Mouse (Mus musculus): ENCODE data around the gene Olfr221. TPM values are rescaled to one million over a fixed set of nuclear protein-coding genes. Genes with fewer than 3 reads are reported as not detected.
A peak's percentile ranks its signal among the peaks of the same experiment; 100 is the strongest.

The Olfr221 gene
- polyA plus RNA-seq, 1 experiment from 2014 or later: not detected

GRCm38 (mm10) chr14:52016625-52017405 is 25.4 kb downstream of the Olfr221 start:
- H3K27me3 ChIP-seq (ENCODE audit: insufficient read depth, low read length): no peaks in the 10 kb centered on the region
- H3K9ac ChIP-seq (replicated peaks): no peak overlapping the region
- DNase-seq (no peak), ATAC-seq (no peak)
- no peak overlapping the region for H3K4me3 ChIP-seq (ENCODE audit: low read depth, low read length)
- 80% methylated on average over 13 of the region's 13 CpGs for WGBS (ENCODE audit: insufficient replicate concordance)
- no peak for TF ChIP-seq CTCF (IDR thresholded peaks at IDR 0.05; ENCODE audit: low read depth)
- TF ChIP-seq EP300 (IDR thresholded peaks at IDR 0.05; ENCODE audit: low read depth): no peak
- no peaks in the 10 kb centered on the region for H3K9me3 ChIP-seq (ENCODE audit: low read length)
- peaks cover 35% of the 10 kb centered on the region for H3K4me1 ChIP-seq (ENCODE audit: insufficient read depth)
- no peak overlapping the region for H3K27ac ChIP-seq (ENCODE audit: low read depth)
- 0 out of 2 replicates have a peak, but pooled peaks cover 4% of the 10 kb centered on the region for H3K36me3 ChIP-seq (replicated peaks; ENCODE audit: insufficient read depth, low read length)
- no peak overlapping the region for H3K4me2 ChIP-seq (ENCODE audit: low read depth, low read length)

GRCm38 (mm10) chr14:52015445-52016100 is 26.7 kb downstream of the Olfr221 start, which contains the start of gene Tmem253:
Gene Tmem253 (plus strand): TSS chr14:52015658.
- H3K27me3 ChIP-seq (ENCODE audit: insufficient read depth, low read length): no peaks in the 10 kb centered on the region
- H3K4me2 ChIP-seq (ENCODE audit: low read depth, low read length): peak within 1 kb of the TSS; percentile 92
- H3K4me3 ChIP-seq (ENCODE audit: low read depth, low read length): peak within 1 kb of the TSS; percentile 73
- ATAC-seq (no peak), DNase-seq (no peak)
- H3K4me1 ChIP-seq (ENCODE audit: insufficient read depth): peaks cover 32% of the 10 kb centered on the region
- TF ChIP-seq CTCF (IDR thresholded peaks at IDR 0.05; ENCODE audit: low read depth) (no peak), EP300 (IDR thresholded peaks at IDR 0.05; ENCODE audit: low read depth) (no peak)
- no peaks in the 10 kb centered on the region for H3K9me3 ChIP-seq (ENCODE audit: low read length)
- peak within 1 kb of the TSS; percentile 80 for H3K27ac ChIP-seq (ENCODE audit: low read depth)
- peak within 1 kb of the TSS; percentile 74 for H3K9ac ChIP-seq (replicated peaks)
- 0 out of 2 replicates have a peak, but pooled peaks cover 4% of the 10 kb centered on the region for H3K36me3 ChIP-seq (replicated peaks; ENCODE audit: insufficient read depth, low read length)
- 35% methylated on average over 6 of the region's 6 CpGs for WGBS (ENCODE audit: insufficient replicate concordance)

GRCm38 (mm10) chr14:52014761-52015311 is 27.4 kb downstream of the Olfr221 start:
- Histone ChIP-seq H3K4me3 (ENCODE audit: low read depth, low read length) (peak overlapping the region; percentile 73), H3K27me3 (ENCODE audit: insufficient read depth, low read length) (no peaks in the 10 kb centered on the region), H3K27ac (ENCODE audit: low read depth) (peak overlapping the region; percentile 80), H3K4me2 (ENCODE audit: low read depth, low read length) (peak overlapping the region; percentile 92), H3K36me3 (replicated peaks; ENCODE audit: insufficient read depth, low read length) (0 out of 2 replicates have a peak, but pooled peaks cover 4% of the 10 kb centered on the region), H3K9me3 (ENCODE audit: low read length) (no peaks in the 10 kb centered on the region), H3K9ac (replicated peaks) (peak overlapping the region; percentile 74), H3K4me1 (ENCODE audit: insufficient read depth) (peaks cover 32% of the 10 kb centered on the region)
- TF ChIP-seq CTCF (IDR thresholded peaks at IDR 0.05; ENCODE audit: low read depth): no peak
- TF ChIP-seq EP300 (IDR thresholded peaks at IDR 0.05; ENCODE audit: low read depth): no peak
- DNase-seq: peak; percentile 63
- ATAC-seq: no peak
- WGBS (ENCODE audit: insufficient replicate concordance): 1% methylated on average over 24 of the region's 28 CpGs

DNA sequence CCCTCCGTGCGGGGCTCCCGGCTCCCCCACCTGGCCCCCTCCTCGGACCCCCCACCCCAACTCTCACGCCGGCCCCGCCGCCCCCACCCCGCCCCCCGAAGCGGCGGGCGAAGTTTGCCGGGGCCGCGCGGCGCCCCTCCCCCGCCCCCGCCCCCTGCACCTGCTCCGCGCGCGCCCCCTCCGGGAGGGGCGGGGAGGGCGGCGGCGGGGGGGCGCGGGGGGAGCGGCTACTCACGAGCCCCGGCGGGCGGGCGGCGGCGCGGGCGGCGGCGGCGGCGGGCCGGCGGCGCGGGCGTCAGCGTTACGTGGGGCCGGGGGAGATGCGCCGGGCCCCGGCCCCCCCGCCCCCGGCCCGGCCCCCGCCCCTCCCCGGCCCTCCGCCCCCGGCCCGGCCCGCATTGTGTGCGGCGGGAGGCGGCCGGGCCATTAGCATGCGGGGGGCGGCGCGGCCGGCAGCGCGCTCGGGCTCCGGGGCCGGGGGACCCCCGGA is 27.9 kb downstream of the Olfr221 start:
- TF ChIP-seq CTCF (IDR thresholded peaks at IDR 0.05; ENCODE audit: low read depth): no peak
- no peak for TF ChIP-seq EP300 (IDR thresholded peaks at IDR 0.05; ENCODE audit: low read depth)
- Histone ChIP-seq H3K9ac (replicated peaks) (peak overlapping the region; percentile 74), H3K4me1 (ENCODE audit: insufficient read depth) (peaks cover 31% of the 10 kb centered on the region), H3K27me3 (ENCODE audit: insufficient read depth, low read length) (no peaks in the 10 kb centered on the region), H3K4me3 (ENCODE audit: low read depth, low read length) (peak overlapping the region; percentile 73), H3K4me2 (ENCODE audit: low read depth, low read length) (peak overlapping the region; percentile 92), H3K27ac (ENCODE audit: low read depth) (peak overlapping the region; percentile 80), H3K9me3 (ENCODE audit: low read length) (no peaks in the 10 kb centered on the region), H3K36me3 (replicated peaks; ENCODE audit: insufficient read depth, low read length) (0 out of 2 replicates have a peak, but pooled peaks cover 6% of the 10 kb centered on the region)
- WGBS (ENCODE audit: insufficient replicate concordance): 0% methylated on average over 2 of the region's 80 CpGs
- DNase-seq (no peak), ATAC-seq (peak; percentile 26)

DNA sequence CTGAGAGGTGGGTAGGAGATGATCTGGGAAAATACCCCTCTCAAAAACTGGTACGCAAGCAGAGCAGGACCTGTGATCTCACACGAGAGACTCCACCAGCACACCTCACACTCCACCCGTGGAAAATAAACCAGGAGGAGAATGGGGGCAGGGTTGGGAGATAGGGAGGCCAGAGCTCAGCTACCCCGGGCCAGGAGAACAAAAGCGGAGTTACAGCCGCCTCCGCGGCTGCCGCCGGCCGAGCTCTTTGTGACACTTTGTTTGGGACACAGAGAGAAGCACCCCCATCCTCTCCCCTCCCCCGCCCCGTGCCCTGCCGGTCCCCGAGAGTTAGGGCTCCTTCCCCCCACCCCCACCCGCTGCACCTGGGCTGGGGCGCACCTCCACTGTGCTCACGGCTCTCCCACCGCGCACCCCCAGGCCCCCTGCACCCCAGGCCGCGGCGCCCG is 28.5 kb downstream of the Olfr221 start:
- Histone ChIP-seq H3K27me3 (ENCODE audit: insufficient read depth, low read length) (no peaks in the 10 kb centered on the region), H3K4me3 (ENCODE audit: low read depth, low read length) (peak overlapping the region; percentile 73), H3K9me3 (ENCODE audit: low read length) (no peaks in the 10 kb centered on the region), H3K4me2 (ENCODE audit: low read depth, low read length) (peak overlapping the region; percentile 92), H3K4me1 (ENCODE audit: insufficient read depth) (peaks cover 31% of the 10 kb centered on the region), H3K27ac (ENCODE audit: low read depth) (peak overlapping the region; percentile 80), H3K9ac (replicated peaks) (peak overlapping the region; percentile 74), H3K36me3 (replicated peaks; ENCODE audit: insufficient read depth, low read length) (0 out of 2 replicates have a peak, but pooled peaks cover 7% of the 10 kb centered on the region)
- WGBS (ENCODE audit: insufficient replicate concordance): 6% methylated on average over 23 of the region's 24 CpGs
- peak; percentile 31 for ATAC-seq
- TF ChIP-seq EP300 (IDR thresholded peaks at IDR 0.05; ENCODE audit: low read depth) (no peak), CTCF (IDR thresholded peaks at IDR 0.05; ENCODE audit: low read depth) (no peak)
- DNase-seq: peak; percentile 56

Measured in liver, postnatal 0 days (tissue).